Mouse (Mus musculus): ENCODE data around the gene Otub1. TPM values are rescaled to one million over a fixed set of nuclear protein-coding genes. Genes with fewer than 3 reads are reported as not detected.
A peak's percentile ranks its signal among the peaks of the same experiment; 100 is the strongest.

Gene Otub1
- polyA plus RNA-seq, 1 experiment from 2014 or later: 263 TPM

DNA sequence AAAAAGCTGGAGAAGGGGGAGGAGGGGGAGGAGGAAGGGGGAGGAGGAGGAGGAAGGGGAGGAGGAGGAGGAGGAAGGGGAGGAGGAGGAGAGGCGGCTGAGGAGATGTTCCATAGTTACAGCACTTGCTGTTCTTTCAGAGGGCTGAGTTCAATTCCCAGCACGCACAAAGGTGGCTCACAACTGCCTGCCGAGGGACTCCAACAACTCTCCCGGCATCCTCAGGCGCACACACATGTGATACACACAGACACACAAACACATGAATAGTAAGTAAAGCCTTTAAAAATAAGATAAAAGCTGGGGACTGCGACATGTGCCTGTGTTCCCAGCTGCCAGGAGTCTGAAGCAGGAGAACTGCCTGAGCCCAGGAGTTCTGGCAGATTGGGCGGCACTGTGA, 24.6 kb downstream of the Otub1 start:
- Histone ChIP-seq H3K9me3 (replicated peaks) (no peaks in the 10 kb centered on the region), H3K4me3 (no peak overlapping the region), H3K27me3 (ENCODE audit: low read depth, poor library complexity, severe bottlenecking) (peaks cover 99% of the 10 kb centered on the region), H3K27ac (no peak overlapping the region), H3K4me1 (peaks cover 84% of the 10 kb centered on the region), H3K36me3 (no peaks in the 10 kb centered on the region)
- no peak for DNase-seq (ENCODE audit: low spot score)
- WGBS: 62% methylated on average over 7 of the region's 7 CpGs

DNA sequence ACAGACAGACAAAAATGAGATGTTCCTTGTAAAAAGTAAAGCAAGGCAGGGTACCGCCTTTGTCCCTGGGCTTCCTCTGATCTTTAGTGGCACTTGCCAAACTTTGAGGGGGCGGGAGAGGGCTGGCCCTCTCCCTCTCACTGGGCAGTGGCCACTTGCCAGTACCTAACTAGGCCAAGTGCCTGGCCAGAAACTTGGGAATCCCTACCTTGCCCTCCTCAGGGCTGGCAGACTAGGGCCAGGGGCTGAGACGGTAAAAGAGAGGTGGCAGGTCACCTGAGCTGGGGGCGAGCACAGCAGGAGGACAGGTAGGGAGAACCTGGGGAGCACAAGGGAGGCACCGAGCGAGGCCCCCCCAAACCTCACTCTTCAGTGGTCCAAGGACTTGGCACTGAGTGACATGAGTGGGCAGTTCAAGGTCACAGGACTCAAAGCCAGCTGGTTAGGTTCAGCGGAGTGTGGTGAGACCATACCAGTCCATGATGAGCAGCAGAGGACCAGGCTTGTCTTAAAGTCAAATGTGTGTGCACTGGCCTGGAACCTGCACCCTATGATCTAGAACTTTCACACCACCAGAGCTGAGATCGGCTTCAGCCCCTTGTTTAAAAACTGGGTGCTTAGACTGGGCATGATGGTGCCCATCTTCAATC, 25.2 kb downstream of the Otub1 start:
- Histone ChIP-seq H3K36me3 (no peaks in the 10 kb centered on the region), H3K4me1 (peaks cover 84% of the 10 kb centered on the region), H3K27ac (no peak overlapping the region), H3K27me3 (ENCODE audit: low read depth, poor library complexity, severe bottlenecking) (peaks cover 99% of the 10 kb centered on the region), H3K4me3 (no peak overlapping the region), H3K9me3 (replicated peaks) (no peaks in the 10 kb centered on the region)
- 75% methylated on average over 8 of the region's 8 CpGs for WGBS
- DNase-seq (ENCODE audit: low spot score): no peak

DNA sequence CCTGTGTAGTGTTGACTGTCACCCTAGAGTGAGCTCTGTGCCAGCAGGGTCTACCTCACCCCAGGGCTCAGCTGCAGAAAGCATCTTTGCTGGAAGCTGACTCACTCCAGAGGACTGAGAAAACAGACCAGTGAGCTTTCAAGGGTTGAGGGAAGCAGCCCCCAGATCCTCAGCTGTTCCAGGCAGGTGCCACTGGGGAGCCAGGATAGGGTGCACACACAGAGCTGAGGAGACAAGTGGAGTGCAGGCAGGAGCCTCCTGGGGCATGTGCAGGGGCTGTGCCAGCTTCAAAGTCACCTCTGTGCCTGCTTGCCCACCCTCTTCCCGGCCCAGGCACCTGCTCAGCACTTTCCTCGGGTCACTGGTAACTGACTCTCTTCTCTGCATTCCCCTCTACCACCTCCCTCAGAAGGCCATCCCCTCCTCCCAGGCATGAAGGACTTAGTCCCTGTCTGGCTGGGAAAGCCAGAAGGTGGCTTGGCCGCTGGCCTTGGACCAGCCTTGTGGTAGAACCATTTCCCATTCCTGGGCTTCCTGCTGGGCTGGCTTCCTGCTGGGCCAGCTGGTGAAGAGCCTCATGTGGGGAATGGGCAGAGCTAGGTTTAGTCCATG, 27.2 kb downstream of the Otub1 start:
- no peak overlapping the region for H3K4me3 ChIP-seq
- WGBS: 37% methylated on average over 3 of the region's 3 CpGs
- H3K36me3 ChIP-seq: no peaks in the 10 kb centered on the region
- H3K27me3 ChIP-seq (ENCODE audit: low read depth, poor library complexity, severe bottlenecking): peaks cover 98% of the 10 kb centered on the region
- no peaks in the 10 kb centered on the region for H3K9me3 ChIP-seq (replicated peaks)
- H3K4me1 ChIP-seq: peaks cover 77% of the 10 kb centered on the region
- DNase-seq (ENCODE audit: low spot score): no peak
- H3K27ac ChIP-seq: peak overlapping the region; percentile 42; the same call in 1 of the 2 replicates

DNA sequence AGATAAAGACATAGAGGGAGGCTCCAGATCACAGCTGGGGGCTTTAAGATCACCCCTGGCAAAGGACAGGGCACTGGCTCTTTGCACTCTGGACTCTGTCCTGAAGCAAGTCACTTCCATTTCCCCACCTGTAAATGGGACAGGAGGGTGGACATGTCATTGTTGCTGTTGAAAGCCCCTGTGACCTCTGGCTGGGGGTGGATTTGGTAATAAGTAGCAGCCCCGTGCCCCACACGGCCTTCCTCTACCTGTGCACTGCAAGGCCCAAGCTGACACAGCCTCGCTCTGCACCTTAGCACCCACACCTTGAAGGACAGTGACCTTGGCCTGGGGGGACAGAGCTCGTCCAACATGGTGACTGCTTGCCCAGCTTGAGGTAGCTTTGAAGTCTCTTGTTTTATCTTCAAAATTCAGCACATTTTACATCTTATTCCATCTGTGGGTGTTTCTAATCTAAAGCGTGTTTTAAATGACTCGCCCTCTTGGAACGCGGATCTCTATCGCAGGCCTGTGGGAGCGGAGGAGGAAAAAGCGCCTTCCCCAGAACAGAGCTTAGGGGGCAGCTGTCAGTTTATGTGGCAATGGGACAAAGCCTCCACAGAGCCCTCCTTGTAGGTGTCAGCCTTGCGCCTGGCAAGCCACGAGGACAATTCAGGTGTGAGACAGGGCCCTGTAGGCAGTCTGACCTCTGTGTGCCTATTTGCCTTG, 28.2 kb downstream of the Otub1 start:
- Histone ChIP-seq H3K27me3 (ENCODE audit: low read depth, poor library complexity, severe bottlenecking) (peaks cover 98% of the 10 kb centered on the region), H3K36me3 (no peaks in the 10 kb centered on the region), H3K9me3 (replicated peaks) (no peaks in the 10 kb centered on the region), H3K4me3 (no peak overlapping the region), H3K27ac (peak overlapping the region; percentile 42; the same call in 1 of the 2 replicates), H3K4me1 (peaks cover 77% of the 10 kb centered on the region)
- WGBS: 49% methylated on average over 13 of the region's 13 CpGs
- DNase-seq (ENCODE audit: low spot score): no peak

DNA sequence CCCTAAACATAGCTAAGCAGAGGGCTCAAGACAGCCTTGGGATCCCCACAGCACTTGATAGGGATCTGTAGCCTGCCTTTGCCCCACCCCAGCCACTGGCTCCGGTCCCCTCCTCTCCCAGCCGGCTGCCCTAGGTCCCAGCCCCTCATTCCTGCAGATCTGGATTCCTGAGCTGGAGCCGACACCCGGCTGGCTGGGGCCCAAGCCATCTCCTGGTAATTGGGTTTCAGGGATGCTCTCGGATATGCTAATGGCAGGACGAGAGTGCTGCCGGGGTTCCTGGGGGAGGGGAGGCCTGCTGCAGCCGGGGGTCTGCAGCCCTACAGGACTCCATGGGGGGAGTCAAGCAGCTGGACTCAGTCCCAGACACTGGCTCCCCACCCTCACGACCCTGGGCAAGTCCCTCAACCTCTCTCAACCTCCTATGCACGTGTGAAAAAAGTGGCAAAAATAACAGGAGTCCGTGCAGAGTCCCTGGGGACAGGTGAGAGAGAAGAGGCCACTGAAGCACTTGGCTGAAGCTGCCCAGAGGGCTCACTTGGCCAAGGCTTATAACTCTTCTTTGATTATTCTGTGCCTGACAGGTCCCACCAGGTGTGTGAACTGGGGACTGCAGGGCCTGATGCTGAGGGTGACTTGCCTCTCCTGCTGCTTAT, 29.9 kb downstream of the Otub1 start:
- WGBS: 5% methylated on average over 11 of the region's 11 CpGs
- H3K4me1 ChIP-seq: peaks cover 75% of the 10 kb centered on the region
- peak overlapping the region; percentile 14; the same call in 1 of the 2 replicates for H3K27ac ChIP-seq
- no peak for DNase-seq (ENCODE audit: low spot score)
- no peaks in the 10 kb centered on the region for H3K36me3 ChIP-seq
- H3K27me3 ChIP-seq (ENCODE audit: low read depth, poor library complexity, severe bottlenecking): peaks cover 94% of the 10 kb centered on the region
- no peak overlapping the region for H3K4me3 ChIP-seq
- H3K9me3 ChIP-seq (replicated peaks): no peaks in the 10 kb centered on the region

DNA sequence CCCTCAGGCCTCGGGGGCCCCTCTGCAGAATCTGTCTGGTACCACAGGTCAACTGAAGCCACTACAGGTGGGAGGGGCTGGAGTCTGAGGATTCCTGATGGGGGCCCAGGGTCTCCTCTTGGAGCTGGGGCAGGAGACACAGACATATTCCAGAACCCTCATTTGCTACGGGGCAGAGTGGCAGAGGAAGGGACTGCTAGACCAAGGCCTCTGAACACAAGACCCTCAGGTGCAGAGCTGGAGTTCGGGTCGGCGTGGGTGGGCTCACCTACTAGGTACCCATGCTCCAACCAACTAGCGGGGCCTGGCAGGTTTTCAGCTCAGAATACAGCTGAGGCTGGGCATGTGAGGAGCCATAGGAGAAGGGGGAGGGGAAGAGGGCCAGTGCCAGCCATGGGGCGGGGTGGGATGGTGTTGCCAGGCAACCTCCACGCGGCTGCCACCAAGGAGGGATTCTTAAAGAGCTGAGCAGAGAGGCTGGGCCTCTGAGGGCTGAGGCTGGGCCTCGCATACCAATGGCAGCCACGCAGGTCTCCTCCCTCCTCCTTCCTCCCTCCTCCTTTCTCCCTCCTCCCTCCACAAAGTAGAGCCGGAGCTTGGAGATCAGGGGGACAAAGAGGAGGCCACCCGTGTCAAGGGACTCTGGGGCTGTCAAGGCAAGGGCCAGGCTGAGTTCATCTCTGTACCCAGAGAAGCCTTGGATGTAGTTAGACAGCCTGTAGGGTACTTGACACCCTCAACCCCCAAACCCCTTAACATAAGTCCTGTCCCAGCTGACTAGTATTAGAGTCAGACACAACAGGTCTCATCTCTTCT, 33.9 kb downstream of the Otub1 start:
- H3K36me3 ChIP-seq: no peaks in the 10 kb centered on the region
- peak; percentile 69 for DNase-seq (ENCODE audit: low spot score)
- H3K27ac ChIP-seq: peak overlapping the region; percentile 64
- peaks cover 56% of the 10 kb centered on the region for H3K4me1 ChIP-seq
- H3K4me3 ChIP-seq: peak overlapping the region; percentile 5; the same call in 1 of the 2 replicates
- H3K9me3 ChIP-seq (replicated peaks): no peaks in the 10 kb centered on the region
- WGBS: 13% methylated on average over 13 of the region's 13 CpGs
- H3K27me3 ChIP-seq (ENCODE audit: low read depth, poor library complexity, severe bottlenecking): peaks cover 94% of the 10 kb centered on the region

- 0 out of 2 replicates have a peak overlapping the region, but pooled peaks have one; percentile 8 for H3K4me3 ChIP-seq
- peaks cover 95% of the 10 kb centered on the region for H3K27me3 ChIP-seq (ENCODE audit: low read depth, poor library complexity, severe bottlenecking)
- no peaks in the 10 kb centered on the region for H3K36me3 ChIP-seq
- peaks cover 59% of the 10 kb centered on the region for H3K4me1 ChIP-seq
- no peaks in the 10 kb centered on the region for H3K9me3 ChIP-seq (replicated peaks)
- H3K27ac ChIP-seq: peak overlapping the region; percentile 64
- 9% methylated on average over 8 of the region's 8 CpGs for WGBS
- DNase-seq (ENCODE audit: low spot score): no peak
Observed at GRCm38 (mm10) chr19:7171447-7171846, 34.7 kb downstream of the Otub1 start.

DNA sequence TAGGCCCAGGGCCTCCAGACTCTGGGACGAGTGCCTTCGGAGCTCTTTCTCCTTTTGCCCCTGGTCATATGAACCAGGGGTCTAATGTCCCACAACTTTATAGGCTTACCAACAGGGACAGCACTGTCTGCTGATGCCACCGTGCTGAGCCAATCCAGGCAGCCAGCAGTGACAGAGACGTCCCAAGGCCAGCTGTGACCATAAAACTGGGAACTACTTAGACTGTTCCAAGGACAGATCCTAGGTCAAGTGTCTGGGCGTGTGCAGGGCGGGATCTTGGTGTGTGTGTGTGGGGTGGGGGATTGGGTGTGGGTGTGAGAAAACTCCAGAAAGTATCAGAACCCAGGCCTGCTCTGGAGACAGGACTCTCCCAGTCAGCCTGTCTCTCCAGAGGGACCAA, 35.2 kb downstream of the Otub1 start:
- Histone ChIP-seq H3K27ac (no peak overlapping the region), H3K4me3 (no peak overlapping the region), H3K27me3 (ENCODE audit: low read depth, poor library complexity, severe bottlenecking) (peaks cover 95% of the 10 kb centered on the region), H3K4me1 (peaks cover 59% of the 10 kb centered on the region), H3K36me3 (no peaks in the 10 kb centered on the region), H3K9me3 (replicated peaks) (no peaks in the 10 kb centered on the region)
- whole genome bisulfite sequencing: 62% methylated on average over 6 of the region's 6 CpGs
- no peak for DNase-seq (ENCODE audit: low spot score)

GRCm38 (mm10) chr19:7168423-7168822, 37.7 kb downstream of the Otub1 start:
- no peak overlapping the region for H3K4me3 ChIP-seq
- no peaks in the 10 kb centered on the region for H3K36me3 ChIP-seq
- H3K4me1 ChIP-seq: peaks cover 67% of the 10 kb centered on the region
- no peak for DNase-seq (ENCODE audit: low spot score)
- 48% methylated on average over 2 of the region's 2 CpGs for WGBS
- no peaks in the 10 kb centered on the region for H3K9me3 ChIP-seq (replicated peaks)
- H3K27ac ChIP-seq: no peak overlapping the region
- H3K27me3 ChIP-seq (ENCODE audit: low read depth, poor library complexity, severe bottlenecking): peaks cover 96% of the 10 kb centered on the region

DNA sequence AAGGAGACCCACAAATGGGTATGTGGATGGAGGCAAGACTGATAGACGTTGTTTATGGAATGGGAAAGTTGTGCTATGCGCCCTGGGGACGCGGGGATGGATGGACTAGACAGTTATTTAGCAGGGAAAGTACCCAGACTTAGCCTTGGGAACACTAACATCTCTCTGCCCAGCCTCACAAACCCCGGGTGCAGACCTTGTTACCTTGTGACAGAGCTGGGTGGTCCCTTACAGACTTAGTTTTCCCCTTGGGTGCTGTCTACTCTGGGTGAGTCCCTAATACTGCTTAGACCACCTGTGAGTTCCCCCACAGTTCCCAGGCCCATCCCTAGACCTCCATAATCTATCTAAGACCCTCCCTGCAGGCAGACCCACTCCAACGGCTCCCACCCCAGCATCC, 39.3 kb downstream of the Otub1 start:
- no peak overlapping the region for H3K4me3 ChIP-seq
- no peak overlapping the region for H3K27ac ChIP-seq
- peaks cover 100% of the 10 kb centered on the region for H3K27me3 ChIP-seq (ENCODE audit: low read depth, poor library complexity, severe bottlenecking)
- peaks cover 52% of the 10 kb centered on the region for H3K4me1 ChIP-seq
- H3K9me3 ChIP-seq (replicated peaks): no peaks in the 10 kb centered on the region
- 13% methylated on average over 6 of the region's 6 CpGs for WGBS
- DNase-seq (ENCODE audit: low spot score): no peak
- no peaks in the 10 kb centered on the region for H3K36me3 ChIP-seq

- peak; percentile 59 for DNase-seq (ENCODE audit: low spot score)
- 3% methylated on average over 15 of the region's 15 CpGs for WGBS
- Histone ChIP-seq H3K4me1 (peaks cover 47% of the 10 kb centered on the region), H3K9me3 (replicated peaks) (no peaks in the 10 kb centered on the region), H3K27ac (peak overlapping the region; percentile 82), H3K4me3 (peak overlapping the region; percentile 68), H3K27me3 (ENCODE audit: low read depth, poor library complexity, severe bottlenecking) (peaks cover 100% of the 10 kb centered on the region), H3K36me3 (no peaks in the 10 kb centered on the region)
Observed at GRCm38 (mm10) chr19:7166200-7166711, 39.9 kb downstream of the Otub1 start.
